Mouse (Mus musculus): ENCODE data around the gene Prmt7.
"Not testable (repeated sequence)": the region's sequence is repeated elsewhere in the genome, so short reads cannot be mapped to it uniquely, and the experiment has no call there.

Prmt7 gene

GRCm38 (mm10) chr8:106210821-106211345 lies at the start of gene Prmt7, which contains the start of gene Slc7a6os:
Prmt7 (plus strand) TSS chr8:106210936.
Slc7a6os (minus strand) TSS chr8:106210935.
- peak; percentile 95 for DNase-seq

GRCm38 (mm10) chr8:106163251-106163650 lies 47.5 kb upstream of the Prmt7 start:
- DNase-seq, result no peak

- peak; percentile 80 for DNase-seq
These were observed 45.3 kb upstream of the Prmt7 start for GRCm38 (mm10) chr8:106165460-106165859.

GRCm38 (mm10) chr8:106168356-106169016 lies 42.2 kb upstream of the Prmt7 start, which contains the start of gene Slc7a6:
Slc7a6 (plus strand) TSS chr8:106168857.
- peak; percentile 96 for DNase-seq

GRCm38 (mm10) chr8:106169017-106169933 lies 41.5 kb upstream of the Prmt7 start:
- DNase-seq, result peak; percentile 62

- DNase-seq, result no peak
These were observed 40.7 kb upstream of the Prmt7 start for GRCm38 (mm10) chr8:106169934-106170480.

- no peak for DNase-seq
These were observed 37.2 kb upstream of the Prmt7 start for GRCm38 (mm10) chr8:106173566-106173965.

- DNase-seq, result no peak
These were observed 33.8 kb upstream of the Prmt7 start for GRCm38 (mm10) chr8:106176891-106177290.

GRCm38 (mm10) chr8:106177594-106177993 lies 33.1 kb upstream of the Prmt7 start:
- DNase-seq, result no peak

- DNase-seq, result no peak
These were observed 32.3 kb upstream of the Prmt7 start for GRCm38 (mm10) chr8:106178428-106178827.

- no peak for DNase-seq
These were observed 25.0 kb upstream of the Prmt7 start for GRCm38 (mm10) chr8:106185628-106186270.

GRCm38 (mm10) chr8:106186394-106186793 lies 24.3 kb upstream of the Prmt7 start:
- DNase-seq, result no peak

GRCm38 (mm10) chr8:106189162-106189561 lies 21.6 kb upstream of the Prmt7 start:
- DNase-seq, result no peak

- DNase-seq, result no peak
These were observed 19.1 kb upstream of the Prmt7 start for GRCm38 (mm10) chr8:106191639-106192038.

GRCm38 (mm10) chr8:106193162-106193561 lies 17.6 kb upstream of the Prmt7 start:
- DNase-seq, result no peak

- no peak for DNase-seq
These were observed 16.7 kb upstream of the Prmt7 start for GRCm38 (mm10) chr8:106194062-106194461.

GRCm38 (mm10) chr8:106198741-106199140 lies 12.0 kb upstream of the Prmt7 start:
- DNase-seq, result peak; percentile 54

GRCm38 (mm10) chr8:106199596-106199995 lies 11.1 kb upstream of the Prmt7 start:
- not testable (repeated sequence) for DNase-seq

GRCm38 (mm10) chr8:106210035-106210731 lies 553 bp upstream of the Prmt7 start:
- no peak for DNase-seq

GRCm38 (mm10) chr8:106211421-106211820 lies 685 bp downstream of the Prmt7 start:
- no peak for DNase-seq

GRCm38 (mm10) chr8:106213959-106214358 lies 3.2 kb downstream of the Prmt7 start:
- no peak for DNase-seq

- no peak for DNase-seq
These were observed 8.9 kb downstream of the Prmt7 start for GRCm38 (mm10) chr8:106219620-106220019.

All from thymus, postnatal 14 days (tissue).